Mouse (Mus musculus) small intestine, adult 2 months (tissue): ENCODE results near the gene Sp110. TPM values are rescaled to one million over a fixed set of nuclear protein-coding genes. Genes with fewer than 3 reads are reported as not detected.
"Not testable (repeated sequence)": the region's sequence is repeated elsewhere in the genome, so short reads cannot be mapped to it uniquely, and the experiment has no call there.

Experiments
- H3K27ac ChIP-seq: fragments of 200-500 bp; 2 replicates; pipeline ENCODE4 v1.5.1; 2012; ENCODE audit warnings: low read depth, low read length, control low read depth, inconsistent platforms; ENCODE audit not compliant: insufficient read depth
- H3K27me3 ChIP-seq: fragments of 200-500 bp; 2 replicates; pipeline ENCODE4 v1.6.1; 2012; ENCODE audit warnings: mild to moderate bottlenecking, moderate library complexity, low read length, inconsistent platforms; ENCODE audit not compliant: control insufficient read depth, insufficient read depth
- H3K36me3 ChIP-seq: fragments of 200-500 bp; 2 replicates; pipeline ENCODE4 v1.6.1; 2012; ENCODE audit warnings: mild to moderate bottlenecking, low read length, control low read depth, inconsistent platforms; ENCODE audit not compliant: control insufficient read depth, insufficient read depth
- H3K4me1 ChIP-seq: fragments of 200-500 bp; 2 replicates; pipeline ENCODE4 v1.6.1; 2012; ENCODE audit warnings: low read length, inconsistent platforms, mixed read lengths; ENCODE audit not compliant: control insufficient read depth, insufficient read depth, insufficient read length
- H3K4me3 ChIP-seq: fragments of 200-500 bp; 2 replicates; pipeline ENCODE4 v1.5.1; 2012; ENCODE audit warnings: low read depth, mild to moderate bottlenecking, control low read depth, inconsistent platforms, low read length, moderate library complexity
- WGBS: fragments of 180-500 bp; shearing (Covaris S2); methylation state at CpG from one replicate; pipeline ENCODE4 v1.1.7; 2018; 5-methylcytosine and 5-hydroxymethylcytosine counted together
- polyA plus RNA-seq: library from polyadenylated mRNA; depleted of rRNA; stranded (reverse); fragments of >200 nt; gene quantifications from 2 replicates; pipeline ENCODE4 v1.2.3, GENCODE M21; 2012; rRNA removed

Gene Sp110
- polyA plus RNA-seq, 1 experiment: 11.7 TPM

- not testable (repeated sequence) for H3K36me3 ChIP-seq, H3K27ac ChIP-seq, H3K27me3 ChIP-seq, H3K4me3 ChIP-seq, H3K4me1 ChIP-seq
- 69% methylated on average over 4 of the region's 4 CpGs for WGBS
These were observed 54.8 kb downstream of the Sp110 start for GRCm38 (mm10) chr1:85543818-85544217.

- 73% methylated on average over 15 of the region's 15 CpGs for WGBS
- H3K27ac ChIP-seq, H3K4me1 ChIP-seq, H3K36me3 ChIP-seq, H3K27me3 ChIP-seq, H3K4me3 ChIP-seq: not testable (repeated sequence)
These were observed 70.0 kb downstream of the Sp110 start for GRCm38 (mm10) chr1:85528451-85529110.

Other genes with a start within 250 kb of the Sp110 start
- gene G530012D18Rik, start 23.1 kb downstream of the Sp110 start, polyA plus RNA-seq: not detected in 2 replicates
- gene Sp140, start 1.6 kb upstream of the Sp110 start, polyA plus RNA-seq: 1.3 and 3.6 TPM in 2 replicates
- 3.8 and 10.1 TPM in 2 replicates for gene Sp100, start 51.2 kb upstream of the Sp110 start, polyA plus RNA-seq
- gene A630001G21Rik, start 179.8 kb upstream of the Sp110 start, polyA plus RNA-seq: 0.47 and 1.2 TPM in 2 replicates
- gene Cab39, start 194.6 kb upstream of the Sp110 start, polyA plus RNA-seq: 36.8 and 67.0 TPM in 2 replicates